Mouse (Mus musculus) MEL (cell line): Measurements from ENCODE around the gene Cnih3. TPM values are rescaled to one million over a fixed set of nuclear protein-coding genes. Genes with fewer than 3 reads are reported as not detected.
A peak's percentile ranks its signal among the peaks of the same experiment; 100 is the strongest.

Experiments used
- DNase-seq: peaks from one replicate; pipeline ENCODE4 v3.0.0; 2011; ENCODE audit warnings: low read depth, low spot score
- H3K27ac ChIP-seq: 2 replicates; pipeline ENCODE4 v1.5.1; 2012; ENCODE audit warnings: low read depth, mild to moderate bottlenecking, control low read depth, low read length, moderate library complexity; ENCODE audit not compliant: control insufficient read depth
- H3K27me3 ChIP-seq, 2 experiments: fragments of 150-350 bp in 1 of 2; sonication (generic) in 1 of 2; 2 replicates each; pipeline ENCODE4 v1.6.1; 2012; ENCODE audit warnings: low read length in 2 of 2, mild to moderate bottlenecking in 2 of 2, improper control_type of control experiment in 1 of 2, moderate library complexity in 1 of 2; ENCODE audit not compliant: insufficient read depth in 2 of 2, control insufficient read depth in 1 of 2
- H3K36me3 ChIP-seq, 2 experiments: 2 replicates each; pipeline ENCODE4 v1.6.1; 2012 to 2014; ENCODE audit warnings: low read length in 2 of 2, improper control_type of control experiment in 1 of 2, inconsistent platforms in 1 of 2, mild to moderate bottlenecking in 1 of 2; ENCODE audit not compliant: insufficient read depth in 2 of 2, control insufficient read depth in 1 of 2
- H3K4me1 ChIP-seq, 2 experiments: fragments of 150-350 bp in 1 of 2; sonication (generic) in 1 of 2; 2 replicates each; pipeline ENCODE4 v1.6.1; 2012; ENCODE audit warnings: low read length in 2 of 2, improper control_type of control experiment in 1 of 2, mild to moderate bottlenecking in 1 of 2; ENCODE audit not compliant: insufficient read depth in 2 of 2, control insufficient read depth in 1 of 2
- H3K4me3 ChIP-seq, 2 experiments: fragments of 150-350 bp in 1 of 2; sonication (generic) in 1 of 2; 2 replicates each; pipeline ENCODE4 v1.5.1; 2012; ENCODE audit warnings: low read depth in 2 of 2, low read length in 2 of 2, mild to moderate bottlenecking in 2 of 2, moderate library complexity in 2 of 2, control low read depth in 1 of 2, improper control_type of control experiment in 1 of 2; ENCODE audit not compliant: control insufficient read depth in 1 of 2, insufficient read depth in 1 of 2
- H3K79me2 ChIP-seq: 2 replicates; pipeline ENCODE4 v1.6.1; 2012; ENCODE audit warnings: mild to moderate bottlenecking, low read length, moderate library complexity; ENCODE audit not compliant: control insufficient read depth, poor library complexity, insufficient read depth
- H3K9ac ChIP-seq: 2 replicates; pipeline ENCODE4 v1.6.1; 2012; ENCODE audit warnings: low read depth, mild to moderate bottlenecking, control low read depth, low read length, moderate library complexity; ENCODE audit not compliant: control insufficient read depth, poor library complexity, severe bottlenecking
- H3K9me3 ChIP-seq: fragments of 150-350 bp; sonication (generic); replicated peaks from 2 replicates; pipeline ENCODE4 v1.6.1; 2012; ENCODE audit warnings: mild to moderate bottlenecking, low read length, improper control_type of control experiment, moderate library complexity; ENCODE audit not compliant: insufficient read depth
- BHLHE40 ChIP-seq: IDR thresholded peaks from 2 replicates; pipeline ENCODE4 v1.6.1; 2012; ENCODE audit warnings: low read depth, mild to moderate bottlenecking, inconsistent platforms, low read length, improper control_type of control experiment, borderline replicate concordance
- CHD2 ChIP-seq: IDR thresholded peaks from 2 replicates; pipeline ENCODE4 v1.6.1; 2011; ENCODE audit warnings: low read length, improper control_type of control experiment
- CTCF ChIP-seq, 3 experiments: IDR thresholded peaks in 2 of 3; conservative IDR thresholded peaks in 1 of 3; 2 replicates each; pipeline ENCODE4 v1.5.1; 2011 to 2012; ENCODE audit warnings: low read length in 3 of 3, low read depth in 2 of 3, mild to moderate bottlenecking in 2 of 3, improper control_type of control experiment in 1 of 3, inconsistent platforms in 1 of 3, mixed read lengths in 1 of 3, moderate library complexity in 1 of 3; ENCODE audit not compliant: control insufficient read depth in 1 of 3, insufficient read depth in 1 of 3, poor library complexity in 1 of 3, severe bottlenecking in 1 of 3
- ELF1 ChIP-seq: IDR thresholded peaks from 2 replicates; pipeline ENCODE4 v1.6.1; 2014; ENCODE audit warnings: low read depth, mild to moderate bottlenecking, inconsistent platforms, low read length, improper control_type of control experiment, moderate library complexity
- EP300 ChIP-seq, 2 experiments: IDR thresholded peaks; 2 replicates each; pipeline ENCODE4 v1.6.1; 2011; ENCODE audit warnings: improper control_type of control experiment in 2 of 2, low read length in 2 of 2, low read depth in 1 of 2, mild to moderate bottlenecking in 1 of 2
- ETS1 ChIP-seq: IDR thresholded peaks from 2 replicates; pipeline ENCODE4 v1.6.1; 2012; ENCODE audit warnings: low read depth, mild to moderate bottlenecking, inconsistent platforms, low read length, improper control_type of control experiment, moderate library complexity
- GABPA ChIP-seq: IDR thresholded peaks from 2 replicates; pipeline ENCODE4 v1.6.1; 2012; ENCODE audit warnings: low read depth, mild to moderate bottlenecking, inconsistent platforms, low read length, improper control_type of control experiment, moderate library complexity
- GATA1 ChIP-seq: IDR thresholded peaks from 2 replicates; pipeline ENCODE4 v1.6.1; 2011; ENCODE audit warnings: low read depth, low read length, improper control_type of control experiment
- MAFK ChIP-seq: IDR thresholded peaks from 2 replicates; pipeline ENCODE4 v1.6.1; 2011; ENCODE audit warnings: low read depth, mild to moderate bottlenecking, low read length, improper control_type of control experiment, borderline replicate concordance
- MAX ChIP-seq: IDR thresholded peaks from 2 replicates; pipeline ENCODE4 v1.6.1; 2011; ENCODE audit warnings: low read length, improper control_type of control experiment
- MAZ ChIP-seq: IDR thresholded peaks from 2 replicates; pipeline ENCODE4 v1.6.1; 2012; ENCODE audit warnings: low read depth, mild to moderate bottlenecking, inconsistent platforms, low read length, improper control_type of control experiment
- MXI1 ChIP-seq: IDR thresholded peaks from 2 replicates; pipeline ENCODE4 v1.6.1; 2011; ENCODE audit warnings: mild to moderate bottlenecking, low read depth, low read length, improper control_type of control experiment
- MYB ChIP-seq: IDR thresholded peaks from 2 replicates; pipeline ENCODE4 v1.6.1; 2011; ENCODE audit warnings: mild to moderate bottlenecking, low read depth, low read length, improper control_type of control experiment
- MYC ChIP-seq: IDR thresholded peaks from 2 replicates; pipeline ENCODE4 v1.6.1; 2011; ENCODE audit warnings: low read depth, mild to moderate bottlenecking, low read length, improper control_type of control experiment, moderate library complexity
- RAD21 ChIP-seq: IDR thresholded peaks from 2 replicates; pipeline ENCODE4 v1.6.1; 2011; ENCODE audit warnings: mild to moderate bottlenecking, low read depth, low read length, improper control_type of control experiment
- RCOR1 ChIP-seq: IDR thresholded peaks from 2 replicates; pipeline ENCODE4 v1.6.1; 2012; ENCODE audit warnings: low read depth, mild to moderate bottlenecking, inconsistent platforms, low read length, improper control_type of control experiment
- SIN3A ChIP-seq: IDR thresholded peaks from 2 replicates; pipeline ENCODE4 v1.6.1; 2012; ENCODE audit warnings: low read length, improper control_type of control experiment, inconsistent platforms
- SMC3 ChIP-seq: IDR thresholded peaks from 2 replicates; pipeline ENCODE4 v1.6.1; 2011; ENCODE audit warnings: low read depth, low read length, improper control_type of control experiment
- TAL1 ChIP-seq: IDR thresholded peaks from 2 replicates; pipeline ENCODE4 v1.6.1; 2012; ENCODE audit warnings: mild to moderate bottlenecking, inconsistent platforms, low read length, moderate library complexity, mixed read lengths
- TBP ChIP-seq: IDR thresholded peaks from 2 replicates; pipeline ENCODE4 v1.8.0; 2011; ENCODE audit warnings: low read depth, low read length, improper control_type of control experiment
- TCF12 ChIP-seq: IDR thresholded peaks from 2 replicates; pipeline ENCODE4 v1.6.1; 2014; ENCODE audit warnings: low read depth, mild to moderate bottlenecking, inconsistent platforms, low read length, improper control_type of control experiment, moderate library complexity
- UBTF ChIP-seq: IDR thresholded peaks from 2 replicates; pipeline ENCODE4 v1.6.1; 2012; ENCODE audit warnings: low read depth, mild to moderate bottlenecking, inconsistent platforms, low read length, improper control_type of control experiment, moderate library complexity, borderline replicate concordance; ENCODE audit not compliant: insufficient read depth
- USF1 ChIP-seq: IDR thresholded peaks from 2 replicates; pipeline ENCODE4 v1.6.1; 2014; ENCODE audit warnings: low read depth, mild to moderate bottlenecking, inconsistent platforms, low read length, improper control_type of control experiment, moderate library complexity
- ZKSCAN1 ChIP-seq: IDR thresholded peaks from 2 replicates; pipeline ENCODE4 v1.6.1; 2012; ENCODE audit warnings: low read depth, mild to moderate bottlenecking, inconsistent platforms, low read length, improper control_type of control experiment, moderate library complexity
- ZMIZ1 ChIP-seq: IDR thresholded peaks from 2 replicates; pipeline ENCODE4 v1.6.1; 2012; ENCODE audit warnings: low read depth, mild to moderate bottlenecking, inconsistent platforms, low read length, improper control_type of control experiment, moderate library complexity
- ZNF384 ChIP-seq: IDR thresholded peaks from 2 replicates; pipeline ENCODE4 v1.6.1; 2012; ENCODE audit warnings: low read depth, mild to moderate bottlenecking, inconsistent platforms, low read length, improper control_type of control experiment
- polyA plus RNA-seq, 2 experiments: library from polyadenylated mRNA; stranded (reverse) in 1 of 2; unstranded in 1 of 2; fragments of >175 nt in 1 of 2; fragments of >200 nt in 1 of 2; gene quantifications; 2 replicates each; pipeline versions ENCODE4 v1.2.1 to v1.2.4; 2012; ENCODE audit warnings: low replicate concordance in 2 of 2, low read depth in 1 of 2; ENCODE audit not compliant: insufficient read length in 2 of 2, insufficient read depth in 1 of 2, missing spikeins in 1 of 2
- total RNA-seq: library from RNA; depleted of rRNA; stranded (reverse); fragments of 300-350 nt; gene quantifications from 2 replicates; pipeline ENCODE4 v1.2.3, GENCODE M21; 2012

The Cnih3 gene
- total and polyA plus RNA-seq, 3 experiments: not detected

DNA sequence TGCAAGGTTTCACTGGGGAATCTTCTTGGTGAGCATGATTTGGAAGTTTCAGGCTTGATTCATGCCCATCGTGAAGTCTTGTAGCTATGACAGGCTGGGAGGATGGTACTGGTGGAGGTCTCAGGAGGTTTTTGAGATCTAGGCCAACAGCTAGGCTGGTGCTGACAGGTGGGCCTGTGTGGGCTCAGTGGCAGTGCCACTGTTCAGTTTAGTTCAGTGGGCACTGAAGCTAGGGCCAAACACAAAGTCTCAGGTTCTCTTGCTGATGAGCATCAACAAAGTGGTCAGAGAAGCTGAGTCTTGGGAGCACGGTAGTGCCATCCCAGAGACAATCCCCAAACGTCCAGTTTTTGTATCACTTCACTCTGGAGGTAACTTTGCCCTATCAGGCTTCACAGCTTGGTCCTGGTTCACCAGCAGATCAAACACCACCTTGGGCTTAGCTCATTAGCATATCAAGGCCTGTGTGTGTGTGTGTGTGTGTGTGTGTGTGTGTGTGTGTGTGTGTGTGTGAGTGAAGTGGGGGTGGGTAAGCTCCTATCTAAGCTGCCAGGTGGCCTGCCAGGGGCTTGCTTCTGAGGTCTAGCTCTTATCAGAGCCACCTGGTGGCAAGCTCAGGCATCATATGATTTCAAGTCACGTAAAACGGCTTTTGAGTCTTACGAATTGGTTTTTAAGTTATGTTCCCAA is 18.0 kb upstream of the Cnih3 start:
- H3K79me2 ChIP-seq: no peaks in the 10 kb centered on the region
- H3K27me3 ChIP-seq: peaks cover 0 to 1% of the 10 kb centered on the region in 2 experiments; a peak in 1 of 4 replicates
- DNase-seq: peak; percentile 86
- H3K27ac ChIP-seq: peak overlapping the region; percentile 66
- H3K9ac ChIP-seq: no peak overlapping the region
- no peak overlapping the region for H3K4me3 ChIP-seq
- no peaks in the 10 kb centered on the region for H3K9me3 ChIP-seq
- H3K4me1 ChIP-seq: peaks cover 5 to 28% of the 10 kb centered on the region in 2 experiments; a peak in 3 of 4 replicates
- peak; percentile 73; the same call in 1 of the 2 replicates for TF ChIP-seq MAFK
- TF ChIP-seq GABPA: 0 out of 2 replicates have a peak, but pooled peaks have one; percentile 42
- TF ChIP-seq SIN3A: peak; percentile 59; the same call in 1 of the 2 replicates
- peak; percentile 33; the same call in 1 of the 2 replicates for TF ChIP-seq MXI1
- TF ChIP-seq SMC3: peak; percentile 33
- TF ChIP-seq RCOR1: peak; percentile 81; the same call in 1 of the 2 replicates
- TF ChIP-seq MYC: no peak
- TF ChIP-seq TBP: no peak
- peak; percentile 89 to 96 for TF ChIP-seq EP300 (IDR thresholded peaks at IDR 0.05; ENCODE audit: low read depth in 1 of 2, low read length in 2 of 2)
- peak; percentile 67; the same call in 1 of the 2 replicates for TF ChIP-seq BHLHE40
- TF ChIP-seq ELF1: no peak
- peak; percentile 97 for TF ChIP-seq TAL1
- peak; percentile 81 for TF ChIP-seq MAZ
- TF ChIP-seq ZNF384: 0 out of 2 replicates have a peak, but pooled peaks have one; percentile 28
- TF ChIP-seq MYB: peak; percentile 29; the same call in 1 of the 2 replicates
- peak; percentile 99 for TF ChIP-seq TCF12
- TF ChIP-seq CHD2: no peak
- no peak for TF ChIP-seq ZMIZ1
- peak in 1 of 3 experiments; percentile 16; a peak in 2 of 6 replicates for TF ChIP-seq CTCF (IDR thresholded peaks at IDR 0.05 in 2 of 3, conservative IDR thresholded peaks at IDR 0.05 in 1 of 3; ENCODE audit: control insufficient read depth in 1 of 3, insufficient read depth in 1 of 3, low read depth in 2 of 3, low read length in 3 of 3, poor library complexity in 1 of 3, severe bottlenecking in 1 of 3)
- TF ChIP-seq RAD21: no peak
- peak; percentile 54; the same call in 1 of the 2 replicates for TF ChIP-seq USF1
- peak; percentile 97 for TF ChIP-seq ETS1
- 0 out of 2 replicates have a peak, but pooled peaks have one; percentile 13 for TF ChIP-seq MAX
- peak; percentile 87 for TF ChIP-seq GATA1
- no peak for TF ChIP-seq ZKSCAN1
- no peak for TF ChIP-seq UBTF
- peaks cover 0 to 22% of the 10 kb centered on the region in 2 experiments; a peak in 2 of 4 replicates for H3K36me3 ChIP-seq
